Mouse (Mus musculus): ENCODE results near the gene Rasl12. TPM values are rescaled to one million over a fixed set of nuclear protein-coding genes. Genes with fewer than 3 reads are reported as not detected.
A peak's percentile ranks its signal among the peaks of the same experiment; 100 is the strongest.

Gene Rasl12
- 31.5 and 37.3 TPM in 2 replicates for total RNA-seq (2021)
- long read RNA-seq, experiment 1, transcript Rasl12-201 (5 exons, 2,390 nt): major isoform, 28 of 38 reads
- long read RNA-seq, experiment 1, partial matches to known transcripts: 2 of 38 reads
- long read RNA-seq, experiment 1, other reads (novel, unspliced or antisense): 4 of 38 reads
- long read RNA-seq, experiment 2, transcript Rasl12-201 (5 exons, 2,390 nt): major isoform, 34 of 43 reads
- long read RNA-seq, experiment 2, partial matches to known transcripts: 3 of 43 reads
- long read RNA-seq, experiment 2, other reads (novel, unspliced or antisense): 6 of 43 reads

- peak; percentile 78 for DNase-seq
Measured at GRCm38 (mm10) chr9:65398279-65398678, at the start of gene Rasl12. Gene Rasl12, plus strand, starts transcription at chr9:65398506.

GRCm38 (mm10) chr9:65353251-65353650 lies 45.1 kb upstream of the Rasl12 start:
- no peak for DNase-seq

- DNase-seq: no peak
Measured at GRCm38 (mm10) chr9:65356561-65356960, 41.7 kb upstream of the Rasl12 start.

GRCm38 (mm10) chr9:65356971-65357370 lies 41.3 kb upstream of the Rasl12 start:
- peak; percentile 74 for DNase-seq

- DNase-seq: no peak
Measured at GRCm38 (mm10) chr9:65358956-65359480, 39.3 kb upstream of the Rasl12 start.

- DNase-seq: no peak
Measured at GRCm38 (mm10) chr9:65360641-65361448, 37.5 kb upstream of the Rasl12 start, which contains the start of gene Ubap1l. Gene Ubap1l, plus strand, starts transcription at chr9:65361041.

DNA sequence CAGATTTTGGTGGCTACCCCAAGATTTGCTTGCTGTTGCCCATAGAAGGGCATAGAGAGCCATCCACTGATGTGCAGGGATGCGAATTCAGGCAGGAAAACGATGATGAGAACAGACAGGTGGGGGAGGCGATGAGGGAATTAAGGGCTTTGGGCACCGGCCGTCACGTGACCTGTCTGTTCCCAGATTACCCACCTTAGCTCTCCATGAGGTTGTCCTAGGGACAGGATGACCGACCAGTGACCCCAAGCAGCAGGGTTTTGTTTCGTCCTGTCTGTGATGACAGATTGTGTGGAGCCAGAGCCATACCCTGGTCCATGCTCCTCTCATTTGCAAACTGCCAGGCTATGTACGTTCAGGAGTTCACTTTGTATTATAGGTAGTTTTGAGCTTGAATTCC lies 34.6 kb upstream of the Rasl12 start:
- DNase-seq: no peak

DNA sequence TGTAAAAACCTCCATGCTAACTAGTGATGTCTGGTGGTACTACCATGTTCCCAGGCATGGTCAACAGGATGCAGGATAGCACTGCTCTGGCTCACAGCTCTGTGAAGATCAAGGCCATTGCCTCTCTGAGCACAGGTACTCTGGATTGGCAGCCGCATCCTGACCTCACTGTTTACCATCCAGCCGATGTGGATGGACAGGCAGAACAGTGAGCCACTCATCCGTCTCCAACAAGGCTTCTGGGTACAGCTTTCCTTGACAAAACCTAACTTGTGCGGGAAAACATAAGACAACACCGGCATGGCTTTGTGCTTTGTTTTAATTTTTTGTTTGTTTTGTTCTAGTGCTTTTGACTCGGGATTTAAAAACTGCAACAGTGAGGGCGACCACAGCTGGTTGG lies 32.6 kb upstream of the Rasl12 start:
- DNase-seq: no peak

GRCm38 (mm10) chr9:65371756-65372155 lies 26.6 kb upstream of the Rasl12 start:
- no peak for DNase-seq

DNA sequence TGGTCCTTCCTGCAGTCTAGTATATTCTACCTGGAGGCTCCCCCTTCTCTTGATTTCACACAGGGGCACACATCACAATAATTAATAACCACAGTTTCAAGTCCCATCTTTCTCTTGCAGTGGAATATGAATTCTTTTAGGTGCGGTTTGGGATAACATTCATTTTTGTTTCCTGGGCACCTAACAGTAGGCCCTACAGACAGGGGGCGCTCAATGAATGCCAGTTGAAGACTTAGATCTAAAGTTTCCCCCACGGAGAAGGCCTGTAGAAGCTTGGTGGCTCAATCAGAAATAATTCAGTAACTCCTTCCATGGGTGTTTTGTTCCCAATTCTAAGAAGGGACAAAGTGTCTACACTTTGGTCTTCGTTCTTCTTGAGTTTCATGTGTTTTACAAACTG lies 25.9 kb upstream of the Rasl12 start:
- DNase-seq: peak; percentile 73

GRCm38 (mm10) chr9:65374468-65375162 lies 23.7 kb upstream of the Rasl12 start:
- DNase-seq: peak; percentile 57

DNA sequence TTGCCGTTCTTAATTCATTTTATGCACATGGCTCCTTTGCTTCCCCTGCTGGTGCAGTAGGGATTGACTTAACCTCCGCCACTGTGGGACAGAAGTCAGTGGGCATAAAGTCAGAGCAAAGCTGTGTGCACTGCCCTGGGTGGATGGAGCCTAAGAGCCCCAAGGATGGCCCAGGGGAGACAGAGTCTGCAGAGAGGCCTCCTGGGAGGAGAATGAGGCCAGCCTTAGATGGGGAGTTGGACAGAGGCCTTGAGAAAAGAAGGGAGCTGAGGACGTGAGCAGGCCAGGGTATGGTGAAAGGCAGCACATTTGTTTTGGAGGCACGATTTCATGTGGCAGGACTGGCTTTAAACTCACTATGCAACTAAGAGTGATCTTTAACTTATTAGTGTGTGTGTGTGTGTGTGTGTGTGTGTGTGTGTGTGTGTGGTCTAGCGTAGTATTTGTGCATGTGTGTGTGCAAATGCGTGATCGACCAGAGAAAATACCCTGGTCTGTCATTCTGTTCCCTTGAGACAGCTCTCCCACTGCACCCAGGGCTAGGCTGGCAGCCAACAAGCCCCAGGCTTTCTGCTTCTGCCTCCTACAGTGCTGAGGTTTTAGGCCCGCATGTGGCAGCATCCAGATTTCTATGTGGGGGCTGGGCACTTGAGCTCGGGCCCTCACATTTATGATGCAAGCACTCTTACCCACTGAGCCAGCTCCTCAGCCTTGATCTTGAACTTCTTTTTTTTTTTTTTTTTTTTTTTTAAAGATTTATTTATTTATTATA lies 23.0 kb upstream of the Rasl12 start:
- DNase-seq: peak; percentile 67

- no peak for DNase-seq
Measured at GRCm38 (mm10) chr9:65381017-65381590, 17.2 kb upstream of the Rasl12 start.

DNA sequence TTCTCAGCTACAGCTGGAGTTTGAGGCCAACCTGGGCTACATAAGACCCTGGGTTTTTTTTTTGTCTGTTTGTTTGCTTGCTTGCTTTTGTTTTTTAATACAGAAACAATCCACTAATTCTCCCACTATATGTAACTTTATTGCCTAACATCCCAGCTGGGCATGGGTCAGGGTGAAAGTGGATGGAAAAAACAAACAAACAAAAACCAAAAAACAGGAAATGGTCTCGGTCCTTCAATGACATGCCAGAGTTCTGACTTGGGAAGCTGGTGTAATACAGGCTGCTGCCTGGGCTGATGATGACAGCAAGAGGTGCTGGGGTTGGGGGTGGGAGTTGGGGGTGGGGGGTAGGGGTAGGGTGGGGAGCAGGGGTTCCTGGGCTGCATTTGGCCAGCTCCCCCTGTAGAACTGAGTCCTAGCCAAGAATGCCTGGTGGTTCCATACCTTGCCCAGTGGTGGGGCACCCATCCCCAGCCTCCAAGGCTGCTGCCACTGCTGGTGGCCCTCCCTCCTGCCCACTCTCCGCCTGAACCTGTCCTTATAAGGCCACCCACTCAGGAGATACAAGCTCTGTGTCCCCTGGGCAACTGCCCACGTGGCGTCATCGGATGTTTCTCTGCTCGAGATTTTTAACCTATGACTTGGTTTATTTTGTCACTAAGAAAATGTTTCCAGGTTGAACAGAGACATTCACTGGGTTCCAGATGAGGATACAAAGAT lies 16.1 kb upstream of the Rasl12 start:
- no peak for DNase-seq

DNA sequence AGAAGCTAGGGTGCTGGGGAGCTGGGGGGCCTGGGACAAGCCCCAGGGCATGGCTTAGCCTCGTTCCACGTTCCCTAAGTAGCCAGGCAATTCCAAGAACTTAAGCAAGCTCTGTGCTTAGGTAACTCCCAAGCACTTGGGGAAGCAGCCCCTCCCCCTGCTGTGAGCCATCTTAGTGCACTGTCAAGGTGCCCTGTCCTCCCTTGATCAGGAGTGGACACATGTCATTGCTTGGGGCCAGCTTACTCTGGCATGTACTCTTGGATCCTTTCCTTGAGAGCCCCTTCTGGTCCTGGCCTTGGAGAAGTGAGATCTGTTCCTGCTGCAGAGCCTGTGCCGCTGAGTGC lies 15.6 kb upstream of the Rasl12 start:
- peak; percentile 42 for DNase-seq

DNA sequence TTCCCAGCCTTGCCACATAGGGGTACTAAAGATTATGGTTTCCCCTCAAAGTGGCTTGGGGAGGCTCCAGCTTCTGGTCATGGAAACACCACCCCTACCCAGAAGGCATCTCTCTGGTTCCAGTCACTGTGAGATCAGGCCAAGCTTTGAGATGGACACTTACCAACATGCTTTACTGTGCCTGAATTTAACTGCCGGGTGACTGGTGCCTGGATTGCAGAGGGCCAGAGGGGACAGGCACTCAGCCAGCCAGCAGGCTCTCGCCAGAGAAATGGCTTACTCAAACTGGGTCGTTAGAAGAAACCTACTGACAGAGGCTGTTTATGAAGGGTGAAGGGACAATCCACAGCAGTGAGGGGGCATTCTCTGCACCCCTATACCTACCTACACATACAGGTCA lies 14.0 kb upstream of the Rasl12 start:
- DNase-seq: peak; percentile 62

DNA sequence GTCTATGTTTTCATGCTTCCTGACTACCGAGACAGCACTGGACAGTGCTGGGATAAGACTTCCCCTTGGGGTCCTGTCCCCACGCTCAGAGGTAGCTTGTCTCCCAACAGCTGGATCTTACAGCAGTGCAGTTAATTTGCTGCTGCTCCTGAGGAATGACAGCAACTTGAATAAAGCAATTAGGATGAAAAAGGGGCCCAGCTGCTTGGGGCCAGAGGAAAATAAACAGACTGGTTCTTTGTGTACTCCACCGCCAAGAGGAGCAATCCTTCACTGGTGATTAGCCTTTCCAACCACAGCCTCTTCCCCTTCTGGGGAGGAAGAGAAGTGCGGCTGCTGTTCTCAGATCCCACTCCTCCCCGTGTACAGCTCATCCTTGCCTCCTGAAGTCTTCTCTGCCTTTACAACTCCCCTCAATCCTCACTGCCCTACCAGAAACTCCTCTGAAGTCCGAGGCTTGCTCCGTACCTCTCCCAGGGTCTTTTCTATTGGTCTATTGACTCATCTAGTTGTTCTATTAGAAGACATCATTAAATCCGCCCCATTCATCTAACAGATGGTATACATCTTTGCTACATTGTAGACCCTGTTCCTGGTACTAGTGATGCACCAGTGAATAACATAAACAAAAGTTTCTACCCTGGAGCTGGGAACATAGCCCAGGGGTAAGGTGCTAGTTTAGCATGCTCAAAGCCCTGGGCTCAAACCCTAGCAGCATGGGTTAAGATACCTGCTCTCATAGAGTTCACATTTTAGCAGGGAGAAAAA lies 11.7 kb upstream of the Rasl12 start:
- DNase-seq: no peak

DNA sequence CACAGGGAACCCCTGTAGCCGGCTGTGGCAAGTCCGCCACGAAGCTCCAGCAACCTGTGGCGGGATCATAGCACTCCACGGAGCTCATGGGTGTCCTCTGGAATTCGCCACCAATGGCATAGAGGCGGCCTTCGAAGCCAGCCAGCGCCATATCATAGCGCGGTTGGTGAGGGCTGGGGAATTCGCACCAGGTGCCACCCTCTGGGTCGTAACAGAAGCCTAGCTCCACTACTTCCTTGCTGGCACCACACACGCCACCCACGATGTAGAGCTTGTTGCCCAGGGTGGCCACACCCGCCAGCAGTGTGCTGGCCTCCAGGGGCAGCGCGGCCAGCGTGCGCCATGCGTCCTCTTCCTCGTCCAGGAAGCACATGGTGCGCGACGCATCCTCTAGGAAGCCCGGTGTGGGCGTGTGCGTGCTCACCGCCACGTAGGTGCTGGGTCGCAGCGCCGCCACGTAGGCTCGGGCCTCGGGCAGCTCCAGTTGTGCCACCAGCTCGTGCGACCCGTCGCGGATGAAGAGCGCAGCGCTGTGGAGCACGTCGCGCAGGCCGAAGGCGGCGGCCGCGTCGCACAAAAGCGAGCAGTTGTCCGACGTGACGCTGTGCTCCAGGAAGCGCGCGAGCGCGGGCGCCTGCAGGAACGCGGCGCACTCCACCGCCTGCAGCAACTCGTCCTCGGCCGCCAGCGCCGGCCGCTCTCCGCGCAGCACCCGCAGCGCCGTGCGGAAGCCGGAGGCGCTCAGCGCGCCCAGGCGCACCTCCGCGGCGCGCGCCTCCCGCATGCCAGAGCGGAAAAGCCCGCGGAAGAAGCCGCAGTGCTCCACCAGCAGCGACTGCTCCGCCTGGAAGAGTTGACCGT lies 7.3 kb upstream of the Rasl12 start:
- DNase-seq: peak; percentile 42

- DNase-seq: no peak
Measured at GRCm38 (mm10) chr9:65391613-65391964, 6.7 kb upstream of the Rasl12 start, which contains the start of gene Kbtbd13. Gene Kbtbd13, minus strand, starts transcription at chr9:65391652.
